Mouse (Mus musculus) embryonic facial prominence, embryonic 10.5 days (tissue): ENCODE results near the gene F5. TPM values are rescaled to one million over a fixed set of nuclear protein-coding genes. Genes with fewer than 3 reads are reported as not detected.

Experiments used
- DNase-seq: peaks from one replicate; pipeline ENCODE4 v3.0.0-alpha.2; 2017; ENCODE audit warnings: low spot score
- H3K27ac ChIP-seq: fragments of 300-500 bp; sonication (generic); replicated peaks from 2 replicates; pipeline ENCODE4 v1.5.1; 2016; ENCODE audit warnings: mild to moderate bottlenecking
- H3K27me3 ChIP-seq: fragments of 300-500 bp; sonication (generic); replicated peaks from 2 replicates; pipeline ENCODE4 v1.6.1; 2016; ENCODE audit warnings: low read depth, mild to moderate bottlenecking; ENCODE audit not compliant: poor library complexity, severe bottlenecking
- H3K36me3 ChIP-seq: fragments of 300-500 bp; sonication (generic); replicated peaks from 2 replicates; pipeline ENCODE4 v1.6.1; 2016; ENCODE audit warnings: mild to moderate bottlenecking, moderate library complexity
- H3K4me1 ChIP-seq: fragments of 300-500 bp; sonication (generic); 2 replicates; pipeline ENCODE4 v1.6.1; 2016
- H3K4me3 ChIP-seq: fragments of 300-500 bp; sonication (generic); 2 replicates; pipeline ENCODE4 v1.5.1; 2016; ENCODE audit warnings: mild to moderate bottlenecking, moderate library complexity
- H3K9me3 ChIP-seq: fragments of 300-500 bp; sonication (generic); 2 replicates; pipeline ENCODE4 v1.6.1; 2016; ENCODE audit warnings: mild to moderate bottlenecking
- WGBS: fragments of 180-500 bp; shearing (Covaris S2); methylation state at CpG from one replicate; pipeline ENCODE4 v1.1.7; 2016; 5-methylcytosine and 5-hydroxymethylcytosine counted together
- polyA plus RNA-seq: library from polyadenylated mRNA; unstranded; fragments of >200 nt; fragmentation: Nextera tagmentation; extraction: Ambion mirVana; gene quantifications from 2 replicates; pipeline ENCODE4 v1.2.1, GENCODE M21; 2016

F5 gene
- polyA plus RNA-seq, 1 experiment from 2014 or later = 0.37 TPM

DNA sequence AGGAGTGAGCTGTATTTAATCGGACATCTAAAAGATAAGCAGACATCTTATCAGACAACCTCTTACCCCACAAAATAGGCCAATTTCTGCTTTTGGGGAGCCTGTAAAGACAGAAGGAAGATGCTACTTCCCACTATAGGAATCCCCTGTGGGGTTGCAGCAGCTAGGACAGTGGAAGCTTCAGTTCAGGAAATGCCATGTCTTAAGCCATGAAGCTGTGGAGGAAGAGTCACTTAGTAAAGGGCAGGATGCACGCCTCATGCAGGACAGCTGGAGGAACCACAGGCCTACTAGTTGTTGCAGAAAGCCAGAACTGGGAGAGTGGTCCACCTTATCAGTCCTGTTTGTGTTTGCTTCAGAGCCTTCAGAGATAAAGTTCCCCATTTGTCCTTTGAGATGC, 18.8 kb downstream of the F5 start:
- DNase-seq = no peak
- no peak overlapping the region for H3K27ac ChIP-seq
- no peaks in the 10 kb centered on the region for H3K4me1 ChIP-seq
- no peaks in the 10 kb centered on the region for H3K36me3 ChIP-seq
- H3K27me3 ChIP-seq = no peaks in the 10 kb centered on the region
- no peaks in the 10 kb centered on the region for H3K9me3 ChIP-seq
- 81% methylated on average over 2 of the region's 2 CpGs for WGBS
- no peak overlapping the region for H3K4me3 ChIP-seq

DNA sequence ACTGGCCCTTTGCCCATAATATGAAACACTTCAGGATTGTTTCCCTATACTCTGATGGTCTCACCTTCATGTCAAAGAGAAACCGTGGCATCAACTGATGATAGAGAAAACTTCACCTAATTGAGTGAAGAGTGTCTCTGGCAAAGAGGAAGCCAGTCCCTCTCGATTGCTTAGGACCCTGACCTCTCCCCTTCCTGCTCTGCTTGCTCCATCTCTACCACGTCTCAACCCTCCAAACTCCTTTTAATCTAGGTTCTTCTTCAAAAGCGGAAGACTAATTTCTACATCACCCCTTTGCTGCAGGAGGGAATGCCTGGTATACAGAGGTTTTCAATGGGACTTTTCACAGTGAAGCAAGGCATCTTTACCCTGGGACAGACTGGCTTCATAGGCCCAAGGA, 21.5 kb downstream of the F5 start:
- Histone ChIP-seq H3K4me3 (no peak overlapping the region), H3K36me3 (no peaks in the 10 kb centered on the region), H3K27me3 (no peaks in the 10 kb centered on the region), H3K4me1 (no peaks in the 10 kb centered on the region), H3K27ac (no peak overlapping the region), H3K9me3 (no peaks in the 10 kb centered on the region)
- DNase-seq = no peak
- 89% methylated on average over 4 of the region's 4 CpGs for WGBS

- Histone ChIP-seq H3K4me1 (no peaks in the 10 kb centered on the region), H3K9me3 (no peaks in the 10 kb centered on the region), H3K4me3 (no peak overlapping the region), H3K36me3 (no peaks in the 10 kb centered on the region), H3K27me3 (no peaks in the 10 kb centered on the region), H3K27ac (no peak overlapping the region)
- DNase-seq = no peak
Observed at GRCm38 (mm10) chr1:164176856-164177255, 25.2 kb downstream of the F5 start.

DNA sequence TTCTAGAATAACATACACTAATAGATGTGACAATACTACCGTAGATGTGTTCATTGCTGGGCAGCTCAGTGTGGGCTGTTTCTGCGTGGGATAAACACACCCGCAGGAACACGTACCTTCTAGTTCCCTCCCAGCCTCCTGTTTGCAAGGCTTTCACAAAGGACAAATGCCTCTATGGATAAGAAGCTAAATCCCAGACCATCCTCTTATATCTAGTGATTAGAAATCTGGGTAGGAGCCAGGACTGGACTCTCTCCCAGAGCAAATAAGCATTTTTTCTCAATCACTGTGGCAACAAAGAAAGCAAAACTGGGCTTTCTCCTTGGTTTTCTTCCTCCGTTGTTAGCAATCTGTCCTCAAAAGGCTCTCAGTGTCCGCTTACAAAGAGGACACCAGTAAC, 26.8 kb downstream of the F5 start:
- Histone ChIP-seq H3K27ac (no peak overlapping the region), H3K36me3 (no peaks in the 10 kb centered on the region), H3K9me3 (no peaks in the 10 kb centered on the region), H3K4me1 (no peaks in the 10 kb centered on the region), H3K4me3 (no peak overlapping the region), H3K27me3 (no peaks in the 10 kb centered on the region)
- no peak for DNase-seq
- WGBS = 87% methylated on average over 6 of the region's 6 CpGs

DNA sequence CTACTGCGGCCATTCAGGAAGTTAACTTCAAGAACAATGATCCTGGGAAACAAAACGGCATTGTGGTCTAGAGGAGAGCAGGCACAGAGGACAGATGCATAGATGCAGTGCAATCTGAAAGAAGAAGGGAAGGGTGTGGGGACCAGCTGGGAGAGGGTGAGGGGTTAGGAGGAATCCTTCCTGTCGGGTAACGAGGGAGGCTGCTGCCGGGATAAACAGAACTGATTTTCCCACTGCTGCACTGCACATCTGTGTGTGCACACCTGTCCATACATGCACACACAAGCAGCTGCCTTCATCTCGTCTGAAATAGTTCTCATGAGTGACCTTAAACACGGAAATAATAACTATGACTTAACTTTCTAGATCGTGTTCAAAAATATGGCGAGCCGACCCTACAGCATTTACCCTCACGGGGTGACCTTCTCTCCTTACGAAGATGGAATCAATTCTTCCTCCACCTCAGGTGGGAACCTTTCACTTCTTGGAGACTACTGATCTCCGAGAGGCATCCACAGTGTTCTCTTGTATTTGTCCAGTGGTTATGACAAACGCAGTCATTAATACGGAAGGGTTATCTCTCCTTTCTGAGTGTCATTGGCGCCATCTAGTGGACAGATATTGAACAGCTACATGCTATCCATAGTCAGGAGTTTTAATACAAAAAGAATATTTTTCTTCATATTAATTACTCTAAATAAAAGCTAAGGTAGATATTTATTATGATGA, 32.7 kb downstream of the F5 start:
- H3K4me1 ChIP-seq = 0 out of 2 replicates have a peak, but pooled peaks cover 5% of the 10 kb centered on the region
- H3K27me3 ChIP-seq = no peaks in the 10 kb centered on the region
- H3K9me3 ChIP-seq = no peaks in the 10 kb centered on the region
- no peak overlapping the region for H3K27ac ChIP-seq
- H3K4me3 ChIP-seq = peak overlapping the region; percentile 36; the same call in 1 of the 2 replicates
- peak; percentile 58 for DNase-seq
- H3K36me3 ChIP-seq = no peaks in the 10 kb centered on the region
- 45% methylated on average over 16 of the region's 16 CpGs for WGBS

DNA sequence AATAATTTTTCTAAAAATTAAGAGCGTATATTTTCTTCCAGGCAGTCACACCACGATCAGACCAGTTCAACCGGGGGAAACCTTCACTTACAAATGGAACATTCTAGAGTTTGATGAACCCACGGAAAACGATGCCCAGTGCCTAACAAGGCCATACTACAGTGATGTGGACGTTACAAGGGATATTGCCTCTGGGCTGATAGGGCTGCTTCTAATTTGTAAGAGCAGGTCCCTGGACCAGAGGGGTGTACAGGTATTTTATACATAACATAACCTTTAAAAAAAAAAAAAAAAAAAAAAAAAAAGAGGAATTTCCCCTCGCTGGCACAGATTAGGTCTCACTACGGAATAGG, 33.2 kb downstream of the F5 start:
- H3K4me3 ChIP-seq = no peak overlapping the region
- no peaks in the 10 kb centered on the region for H3K36me3 ChIP-seq
- no peaks in the 10 kb centered on the region for H3K27me3 ChIP-seq
- no peak overlapping the region for H3K27ac ChIP-seq
- 49% methylated on average over 8 of the region's 8 CpGs for WGBS
- H3K4me1 ChIP-seq = 0 out of 2 replicates have a peak, but pooled peaks cover 5% of the 10 kb centered on the region
- no peaks in the 10 kb centered on the region for H3K9me3 ChIP-seq
- no peak for DNase-seq

- H3K27me3 ChIP-seq = no peaks in the 10 kb centered on the region
- H3K9me3 ChIP-seq = no peaks in the 10 kb centered on the region
- H3K4me3 ChIP-seq = no peak overlapping the region
- 0 out of 2 replicates have a peak, but pooled peaks cover 5% of the 10 kb centered on the region for H3K4me1 ChIP-seq
- H3K36me3 ChIP-seq = no peaks in the 10 kb centered on the region
- no peak for DNase-seq
- H3K27ac ChIP-seq = no peak overlapping the region
- 72% methylated on average over 4 of the region's 4 CpGs for WGBS
Observed at GRCm38 (mm10) chr1:164185316-164185715, 33.7 kb downstream of the F5 start.

DNA sequence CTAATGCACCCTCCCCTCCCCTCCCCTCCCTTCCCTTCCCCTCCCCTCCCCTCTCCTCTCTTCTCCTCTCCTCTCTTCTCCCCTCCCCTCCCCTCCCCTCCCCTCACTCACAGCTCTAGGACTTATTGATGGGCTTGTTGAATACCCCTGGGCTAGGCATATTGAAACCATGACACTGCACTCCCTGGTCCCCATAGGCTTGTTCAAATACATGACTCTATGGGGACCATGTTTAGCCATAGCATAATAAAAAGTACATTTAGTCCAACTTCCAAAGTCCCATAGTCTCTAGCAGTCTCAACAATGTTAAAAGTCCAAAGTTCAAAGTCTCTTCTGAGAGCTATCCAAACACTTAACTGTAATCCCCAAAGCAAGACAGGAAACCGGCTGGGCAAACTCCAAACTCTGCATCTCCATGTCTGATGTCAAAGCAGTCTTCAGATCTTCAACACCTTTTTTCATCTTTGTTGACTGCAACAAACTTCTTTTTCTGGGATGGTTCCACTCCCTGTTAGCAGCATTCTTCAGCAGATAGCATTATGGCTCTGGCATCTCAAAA, 35.4 kb downstream of the F5 start:
- H3K36me3 ChIP-seq = no peaks in the 10 kb centered on the region
- H3K27ac ChIP-seq = no peak overlapping the region
- no peaks in the 10 kb centered on the region for H3K9me3 ChIP-seq
- DNase-seq = no peak
- H3K4me1 ChIP-seq = 0 out of 2 replicates have a peak, but pooled peaks cover 5% of the 10 kb centered on the region
- WGBS = 88% methylated on average over 1 of the region's 1 CpGs
- H3K4me3 ChIP-seq = no peak overlapping the region
- H3K27me3 ChIP-seq = no peaks in the 10 kb centered on the region

GRCm38 (mm10) chr1:164199551-164199950, 47.9 kb downstream of the F5 start:
- no peaks in the 10 kb centered on the region for H3K36me3 ChIP-seq
- no peak overlapping the region for H3K4me3 ChIP-seq
- H3K9me3 ChIP-seq = no peaks in the 10 kb centered on the region
- H3K27ac ChIP-seq = no peak overlapping the region
- DNase-seq = no peak
- no peaks in the 10 kb centered on the region for H3K4me1 ChIP-seq
- no peaks in the 10 kb centered on the region for H3K27me3 ChIP-seq
- WGBS = 88% methylated on average over 4 of the region's 4 CpGs

GRCm38 (mm10) chr1:164208437-164208836, 56.8 kb downstream of the F5 start:
- Histone ChIP-seq H3K4me3 (no peak overlapping the region), H3K4me1 (no peaks in the 10 kb centered on the region), H3K9me3 (no peaks in the 10 kb centered on the region), H3K36me3 (no peaks in the 10 kb centered on the region), H3K27ac (no peak overlapping the region), H3K27me3 (no peaks in the 10 kb centered on the region)
- WGBS = 87% methylated on average over 2 of the region's 2 CpGs
- no peak for DNase-seq

DNA sequence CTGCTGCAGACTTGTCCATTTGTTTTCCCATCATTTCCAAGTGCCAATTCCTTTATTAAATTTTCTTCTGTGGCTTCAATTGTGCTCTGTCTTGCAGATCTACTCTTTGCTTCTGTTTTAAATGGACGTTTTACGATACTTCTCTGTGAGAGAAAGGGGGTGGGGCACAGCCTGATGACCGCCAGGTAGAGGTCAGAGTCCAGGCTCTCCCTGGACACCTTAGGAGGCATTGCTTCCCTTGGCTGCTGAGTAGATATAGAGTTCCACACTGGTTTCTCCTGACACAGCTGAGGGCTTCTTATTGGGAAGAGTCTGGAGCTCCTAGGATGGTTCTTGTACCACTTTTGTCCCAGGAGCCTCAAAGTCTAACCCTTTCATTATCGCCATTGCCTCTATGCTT, 59.3 kb downstream of the F5 start:
- Histone ChIP-seq H3K4me3 (no peak overlapping the region), H3K36me3 (no peaks in the 10 kb centered on the region), H3K9me3 (no peaks in the 10 kb centered on the region), H3K4me1 (no peaks in the 10 kb centered on the region), H3K27ac (no peak overlapping the region), H3K27me3 (no peaks in the 10 kb centered on the region)
- WGBS = 85% methylated on average over 4 of the region's 4 CpGs
- DNase-seq = no peak

GRCm38 (mm10) chr1:164212686-164213085, 61.0 kb downstream of the F5 start:
- Histone ChIP-seq H3K27me3 (no peaks in the 10 kb centered on the region; the same call in 1 of the 2 replicates), H3K27ac (no peak overlapping the region), H3K9me3 (no peaks in the 10 kb centered on the region), H3K4me1 (0 out of 2 replicates have a peak, but pooled peaks cover under 1% of the 10 kb centered on the region), H3K4me3 (no peak overlapping the region), H3K36me3 (no peaks in the 10 kb centered on the region)
- WGBS = 86% methylated on average over 8 of the region's 8 CpGs
- no peak for DNase-seq

DNA sequence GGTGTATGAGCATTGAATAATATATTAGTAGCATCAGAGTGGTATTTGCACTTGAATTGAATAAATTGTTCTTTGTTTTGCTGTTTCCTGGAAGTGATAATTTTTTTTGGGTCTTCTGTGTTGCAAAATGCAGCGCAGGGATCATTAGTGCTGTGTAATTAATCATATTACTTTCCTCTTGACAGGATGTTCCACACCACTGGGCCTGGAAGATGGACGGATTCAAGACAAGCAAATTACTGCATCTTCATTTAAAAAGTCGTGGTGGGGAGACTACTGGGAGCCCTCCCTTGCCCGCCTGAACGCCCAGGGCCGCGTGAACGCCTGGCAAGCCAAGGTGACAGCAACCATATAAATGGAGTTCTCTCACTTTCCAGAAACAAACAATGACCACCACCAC, 62.6 kb downstream of the F5 start:
- no peak overlapping the region for H3K4me3 ChIP-seq
- WGBS = 67% methylated on average over 8 of the region's 8 CpGs
- H3K36me3 ChIP-seq = no peaks in the 10 kb centered on the region
- no peaks in the 10 kb centered on the region; the same call in 1 of the 2 replicates for H3K27me3 ChIP-seq
- DNase-seq = no peak
- H3K4me1 ChIP-seq = 0 out of 2 replicates have a peak, but pooled peaks cover 6% of the 10 kb centered on the region
- H3K9me3 ChIP-seq = no peaks in the 10 kb centered on the region
- no peak overlapping the region for H3K27ac ChIP-seq
